Mouse (Mus musculus) forebrain, embryonic 16.5 days (tissue): ENCODE results near the gene N4bp1. TPM values are rescaled to one million over a fixed set of nuclear protein-coding genes. Genes with fewer than 3 reads are reported as not detected.

Experiments used
- ATAC-seq: fragments of 200-750 bp; cut with Nextera tagmentation; 2 replicates; pipeline ENCODE4 v1.8.0; 2017; ENCODE audit warnings: mild to moderate bottlenecking, moderate library complexity
- H3K27ac ChIP-seq: fragments of 300-500 bp; sonication (generic); 2 replicates; pipeline ENCODE4 v1.5.1; 2014; ENCODE audit warnings: low read length, control low read depth
- H3K27me3 ChIP-seq: fragments of 300-500 bp; sonication (generic); replicated peaks from 2 replicates; pipeline ENCODE4 v1.6.1; 2014; ENCODE audit warnings: low read length; ENCODE audit not compliant: control insufficient read depth, insufficient read depth
- H3K36me3 ChIP-seq: fragments of 300-500 bp; sonication (generic); 2 replicates; pipeline ENCODE4 v1.6.1; 2014; ENCODE audit not compliant: control insufficient read depth, insufficient read depth
- H3K4me1 ChIP-seq: fragments of 300-500 bp; sonication (generic); replicated peaks from 2 replicates; pipeline ENCODE4 v1.6.1; 2014; ENCODE audit warnings: low read length; ENCODE audit not compliant: control insufficient read depth, insufficient read depth
- H3K4me2 ChIP-seq: fragments of 300-500 bp; sonication (generic); 2 replicates; pipeline ENCODE4 v1.6.1; 2014; ENCODE audit warnings: mild to moderate bottlenecking, low read length, control low read depth
- H3K4me3 ChIP-seq: fragments of 300-500 bp; sonication (generic); replicated peaks from 2 replicates; pipeline ENCODE4 v1.5.1; 2014; ENCODE audit warnings: mild to moderate bottlenecking, low read length, control low read depth
- H3K9ac ChIP-seq: fragments of 300-500 bp; sonication (generic); replicated peaks from 2 replicates; pipeline ENCODE4 v1.6.1; 2014; ENCODE audit warnings: low read depth, low read length, control low read depth
- H3K9me3 ChIP-seq: fragments of 300-500 bp; sonication (generic); 2 replicates; pipeline ENCODE4 v1.6.1; 2016; ENCODE audit warnings: low read length; ENCODE audit not compliant: control insufficient read depth
- WGBS: fragments of 180-500 bp; shearing (Covaris S2); extraction: QIAGEN DNeasy Blood & Tissue Kit; methylation state at CpG from one replicate; pipeline ENCODE4 v1.1.7; 2014; 5-methylcytosine and 5-hydroxymethylcytosine counted together
- polyA plus RNA-seq: library from polyadenylated mRNA; unstranded; fragments of >200 nt; fragmentation: Nextera tagmentation; extraction: Ambion mirVana; gene quantifications from 2 replicates; pipeline ENCODE4 v1.2.1, GENCODE M21; 2015

N4bp1 gene
- polyA plus RNA-seq, 1 experiment from 2014 or later: 10.3 TPM

DNA sequence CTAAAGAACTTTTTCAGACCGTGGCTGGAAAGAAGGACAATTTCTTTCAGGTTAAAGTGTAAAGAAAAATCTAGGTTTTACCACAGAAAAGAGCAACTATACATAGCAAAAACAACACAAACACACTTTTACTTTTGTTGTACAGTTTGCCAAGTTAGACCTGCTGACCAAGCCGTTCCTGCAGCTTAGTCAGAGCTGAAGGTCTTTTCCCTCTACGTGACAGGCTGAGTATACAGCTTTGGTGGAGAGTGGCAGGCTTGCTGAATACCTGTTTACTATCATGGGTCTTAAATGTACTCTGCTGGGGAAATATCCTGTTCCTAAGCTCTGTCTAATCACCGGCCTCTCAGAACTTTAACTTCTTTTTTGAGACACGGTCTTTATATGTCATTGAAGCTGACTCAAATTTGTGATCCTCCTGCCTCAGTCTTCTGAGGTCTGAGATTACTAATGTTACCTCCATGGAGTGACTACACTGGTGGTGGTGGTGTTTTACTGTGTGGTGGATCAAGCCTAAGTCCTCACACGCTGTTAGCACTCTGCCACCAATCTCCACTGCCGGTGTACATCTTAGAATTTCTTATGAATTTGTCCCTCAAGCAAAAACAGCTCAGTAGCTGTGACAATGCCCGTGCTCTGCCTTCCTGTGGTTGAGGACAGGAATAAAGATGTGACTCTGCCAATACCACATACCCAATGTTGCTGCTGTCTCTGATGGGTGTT, 31.6 kb downstream of the N4bp1 start:
- H3K27me3 ChIP-seq: no peaks in the 10 kb centered on the region
- H3K9ac ChIP-seq: no peak overlapping the region
- H3K4me1 ChIP-seq: peaks cover 4% of the 10 kb centered on the region
- no peak overlapping the region for H3K27ac ChIP-seq
- 92% methylated on average over 8 of the region's 8 CpGs for WGBS
- no peaks in the 10 kb centered on the region for H3K9me3 ChIP-seq
- H3K4me2 ChIP-seq: no peak overlapping the region
- no peak overlapping the region for H3K4me3 ChIP-seq
- no peaks in the 10 kb centered on the region for H3K36me3 ChIP-seq
- no peak for ATAC-seq

DNA sequence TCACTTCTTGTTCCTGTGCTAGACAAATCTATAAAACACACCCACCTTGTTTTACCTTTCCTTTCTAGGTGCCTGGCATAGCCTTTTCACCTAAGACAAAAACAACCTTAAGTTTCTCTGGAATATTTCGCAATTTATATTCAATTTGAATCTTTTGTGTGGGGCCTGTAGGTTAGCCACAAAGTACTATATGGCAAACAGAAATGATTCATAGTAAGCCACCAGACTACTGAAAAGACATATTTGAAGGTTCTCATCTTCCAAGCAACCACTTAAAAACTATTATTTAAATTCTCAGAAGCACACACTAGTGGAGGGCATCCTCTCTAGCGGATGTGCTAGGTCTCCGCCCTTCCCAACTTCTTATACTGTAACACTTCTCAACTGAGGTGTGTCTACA, 32.6 kb downstream of the N4bp1 start:
- Histone ChIP-seq H3K9ac (no peak overlapping the region), H3K36me3 (0 out of 2 replicates have a peak, but pooled peaks cover 4% of the 10 kb centered on the region), H3K4me3 (no peak overlapping the region), H3K4me2 (no peak overlapping the region), H3K4me1 (peaks cover 4% of the 10 kb centered on the region), H3K9me3 (no peaks in the 10 kb centered on the region), H3K27ac (no peak overlapping the region), H3K27me3 (no peaks in the 10 kb centered on the region)
- no peak for ATAC-seq
- WGBS: 90% methylated on average over 3 of the region's 3 CpGs

DNA sequence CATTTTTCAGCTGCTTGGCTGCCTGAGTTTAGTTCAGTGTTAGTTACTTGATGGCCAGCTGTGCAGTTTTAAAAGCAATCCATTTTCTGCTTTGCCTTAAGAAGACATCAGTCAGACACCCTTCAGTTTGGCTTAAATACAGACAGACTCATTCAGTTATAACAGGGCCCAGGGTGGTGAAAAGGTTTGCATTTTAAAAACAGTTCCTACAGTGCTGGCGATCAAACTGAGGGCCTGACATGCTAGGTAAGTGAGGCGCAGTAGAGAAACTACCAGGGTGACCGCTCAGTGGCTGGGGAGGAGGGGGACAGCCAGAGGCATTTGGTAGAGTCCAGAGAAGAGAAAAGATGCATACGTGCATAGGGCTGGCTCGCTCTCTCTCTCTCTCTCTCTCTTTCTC, 36.2 kb downstream of the N4bp1 start:
- WGBS: 81% methylated on average over 5 of the region's 5 CpGs
- ATAC-seq: no peak
- Histone ChIP-seq H3K27ac (no peak overlapping the region), H3K36me3 (peaks cover 10% of the 10 kb centered on the region), H3K9ac (no peak overlapping the region), H3K27me3 (no peaks in the 10 kb centered on the region), H3K9me3 (no peaks in the 10 kb centered on the region), H3K4me2 (no peak overlapping the region), H3K4me1 (peaks cover 4% of the 10 kb centered on the region), H3K4me3 (no peak overlapping the region)

- H3K4me3 ChIP-seq: no peak overlapping the region
- no peak overlapping the region for H3K9ac ChIP-seq
- no peak overlapping the region for H3K27ac ChIP-seq
- H3K4me1 ChIP-seq: peaks cover 4% of the 10 kb centered on the region
- H3K4me2 ChIP-seq: no peak overlapping the region
- H3K9me3 ChIP-seq: no peaks in the 10 kb centered on the region
- peaks cover 14% of the 10 kb centered on the region for H3K36me3 ChIP-seq
- no peaks in the 10 kb centered on the region for H3K27me3 ChIP-seq
- WGBS: 89% methylated on average over 6 of the region's 6 CpGs
- ATAC-seq: no peak
Measured at GRCm38 (mm10) chr8:86848401-86848800, 36.7 kb downstream of the N4bp1 start.

DNA sequence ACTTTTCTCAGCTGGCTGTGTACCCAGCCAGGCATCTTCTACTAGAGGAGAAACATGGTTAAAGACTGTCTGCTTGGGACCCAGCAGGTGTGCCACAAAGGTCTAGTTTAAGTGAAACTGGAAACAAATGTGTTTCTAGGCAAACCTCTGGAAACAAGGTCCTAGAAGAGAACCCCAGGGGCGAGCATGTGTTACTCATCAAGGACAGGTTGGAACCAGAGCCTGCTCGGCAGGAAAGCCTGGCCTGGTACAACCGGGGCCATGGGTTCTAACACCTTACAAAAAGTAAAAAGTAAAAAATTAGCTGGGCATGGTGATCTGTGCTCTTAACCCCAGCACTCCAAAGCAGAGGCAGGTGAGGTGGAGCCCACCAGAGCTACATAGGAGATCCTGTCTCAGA, 38.0 kb downstream of the N4bp1 start:
- Histone ChIP-seq H3K27me3 (no peaks in the 10 kb centered on the region), H3K9me3 (no peaks in the 10 kb centered on the region), H3K27ac (no peak overlapping the region), H3K4me3 (no peak overlapping the region), H3K9ac (no peak overlapping the region), H3K4me1 (peaks cover 2% of the 10 kb centered on the region), H3K4me2 (no peak overlapping the region), H3K36me3 (peaks cover 19% of the 10 kb centered on the region)
- no peak for ATAC-seq
- WGBS: 95% methylated on average over 3 of the region's 3 CpGs

DNA sequence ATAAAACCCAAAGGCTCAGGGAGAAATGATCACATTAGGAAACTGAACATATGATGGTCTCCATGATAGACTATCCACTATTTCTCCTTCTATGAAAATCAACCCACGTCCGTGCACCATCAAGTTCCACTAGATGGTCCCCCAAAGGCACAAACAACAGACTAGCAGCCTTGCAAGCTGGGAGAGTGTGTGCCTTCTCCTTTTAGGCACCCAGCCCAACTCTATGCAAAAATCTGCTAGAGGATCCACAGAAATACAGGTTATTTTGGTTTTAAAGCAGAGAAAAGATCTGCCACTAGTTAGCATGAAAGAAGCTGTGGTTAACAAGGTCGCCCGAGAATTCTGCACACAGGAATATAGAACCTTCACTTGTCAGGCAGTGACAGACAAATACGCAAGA, 39.2 kb downstream of the N4bp1 start:
- no peak overlapping the region for H3K4me3 ChIP-seq
- H3K36me3 ChIP-seq: peaks cover 25% of the 10 kb centered on the region
- H3K27me3 ChIP-seq: no peaks in the 10 kb centered on the region
- H3K27ac ChIP-seq: no peak overlapping the region
- no peak overlapping the region for H3K4me2 ChIP-seq
- ATAC-seq: no peak
- no peak overlapping the region for H3K9ac ChIP-seq
- 91% methylated on average over 5 of the region's 5 CpGs for WGBS
- no peaks in the 10 kb centered on the region for H3K9me3 ChIP-seq
- no peaks in the 10 kb centered on the region for H3K4me1 ChIP-seq

GRCm38 (mm10) chr8:86844856-86845255, 40.2 kb downstream of the N4bp1 start:
- Histone ChIP-seq H3K27me3 (no peaks in the 10 kb centered on the region), H3K27ac (no peak overlapping the region), H3K4me2 (no peak overlapping the region), H3K9me3 (no peaks in the 10 kb centered on the region), H3K4me3 (no peak overlapping the region), H3K36me3 (peaks cover 25% of the 10 kb centered on the region), H3K9ac (no peak overlapping the region), H3K4me1 (no peaks in the 10 kb centered on the region)
- no peak for ATAC-seq
- 96% methylated on average over 6 of the region's 6 CpGs for WGBS

GRCm38 (mm10) chr8:86843896-86844295, 41.2 kb downstream of the N4bp1 start:
- Histone ChIP-seq H3K9me3 (no peaks in the 10 kb centered on the region), H3K27me3 (no peaks in the 10 kb centered on the region), H3K9ac (no peak overlapping the region), H3K4me3 (no peak overlapping the region), H3K4me2 (no peak overlapping the region), H3K27ac (no peak overlapping the region), H3K4me1 (no peaks in the 10 kb centered on the region), H3K36me3 (peaks cover 25% of the 10 kb centered on the region)
- peak; percentile 40; the same call in 1 of the 2 replicates for ATAC-seq
- WGBS: 62% methylated on average over 8 of the region's 8 CpGs

DNA sequence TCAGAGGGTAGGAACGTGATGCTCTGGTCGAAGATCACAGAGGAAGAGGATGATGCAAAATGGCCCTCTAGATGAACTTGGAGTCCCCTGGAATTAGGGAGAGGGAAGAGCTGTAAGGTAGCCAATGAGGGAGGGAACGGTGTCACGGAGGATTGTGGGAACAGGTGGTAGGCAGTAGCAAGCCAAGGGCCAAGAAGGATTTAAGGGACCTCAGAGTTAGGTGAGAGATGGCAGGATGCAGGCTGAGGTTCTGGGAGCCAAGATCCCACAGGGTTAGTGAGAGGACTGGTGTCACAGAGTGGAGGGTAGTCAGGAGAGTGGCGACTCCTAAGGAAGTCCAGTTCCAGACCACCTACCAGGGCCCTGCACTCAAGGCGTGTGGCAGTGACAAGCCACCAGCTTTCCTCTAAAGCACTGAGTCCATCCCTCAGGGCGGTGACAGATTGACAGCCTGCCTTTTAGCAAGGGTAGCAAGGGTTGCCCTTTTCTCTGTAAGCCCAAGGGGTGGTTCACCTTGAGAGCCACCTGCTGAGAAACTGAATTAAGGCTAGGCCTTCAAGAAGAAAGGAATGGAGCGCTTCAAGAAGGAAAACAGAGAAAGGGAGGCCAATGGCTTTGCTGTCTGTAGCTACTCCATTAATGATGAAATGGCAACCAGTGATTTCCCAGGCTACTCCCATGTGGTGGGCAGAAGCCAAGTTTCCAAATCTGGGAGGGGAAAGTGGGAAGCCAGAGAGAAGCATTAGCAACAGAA, 43.3 kb downstream of the N4bp1 start:
- Histone ChIP-seq H3K9me3 (no peaks in the 10 kb centered on the region), H3K9ac (no peak overlapping the region), H3K27me3 (no peaks in the 10 kb centered on the region), H3K36me3 (peaks cover 20% of the 10 kb centered on the region), H3K27ac (no peak overlapping the region), H3K4me3 (no peak overlapping the region), H3K4me2 (no peak overlapping the region), H3K4me1 (no peaks in the 10 kb centered on the region)
- no peak for ATAC-seq
- WGBS: 80% methylated on average over 8 of the region's 8 CpGs
